Mouse (Mus musculus): ENCODE results near the gene Lrrc47. TPM values are rescaled to one million over a fixed set of nuclear protein-coding genes. Genes with fewer than 3 reads are reported as not detected.

The Lrrc47 gene
- polyA plus RNA-seq (2012; rRNA removed): 127 and 143 TPM in 2 replicates

DNA sequence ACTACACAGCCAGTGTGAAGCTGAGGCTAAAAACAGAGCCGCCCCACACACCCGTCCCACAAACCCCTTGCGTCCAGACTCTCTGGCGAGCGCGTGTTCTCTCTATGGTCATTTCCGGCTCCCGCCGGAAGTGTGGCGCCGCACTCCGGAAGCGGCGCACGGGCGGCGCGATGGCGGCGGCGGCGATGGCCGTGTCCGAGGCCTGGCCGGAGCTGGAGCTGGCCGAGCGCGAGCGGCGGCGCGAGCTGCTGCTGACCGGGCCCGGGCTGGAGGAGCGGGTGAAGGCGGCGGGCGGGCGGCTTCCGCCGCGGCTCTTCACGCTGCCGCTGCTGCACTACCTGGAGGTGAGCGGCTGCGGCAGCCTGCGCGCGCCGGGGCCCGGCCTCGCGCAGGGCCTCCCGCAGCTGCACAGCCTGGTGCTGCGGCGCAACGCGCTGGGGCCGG, at the start of gene Lrrc47:
TSS of gene Lrrc47 (plus strand) at position 86 of the 444 bp plus-strand sequence.

DNA sequence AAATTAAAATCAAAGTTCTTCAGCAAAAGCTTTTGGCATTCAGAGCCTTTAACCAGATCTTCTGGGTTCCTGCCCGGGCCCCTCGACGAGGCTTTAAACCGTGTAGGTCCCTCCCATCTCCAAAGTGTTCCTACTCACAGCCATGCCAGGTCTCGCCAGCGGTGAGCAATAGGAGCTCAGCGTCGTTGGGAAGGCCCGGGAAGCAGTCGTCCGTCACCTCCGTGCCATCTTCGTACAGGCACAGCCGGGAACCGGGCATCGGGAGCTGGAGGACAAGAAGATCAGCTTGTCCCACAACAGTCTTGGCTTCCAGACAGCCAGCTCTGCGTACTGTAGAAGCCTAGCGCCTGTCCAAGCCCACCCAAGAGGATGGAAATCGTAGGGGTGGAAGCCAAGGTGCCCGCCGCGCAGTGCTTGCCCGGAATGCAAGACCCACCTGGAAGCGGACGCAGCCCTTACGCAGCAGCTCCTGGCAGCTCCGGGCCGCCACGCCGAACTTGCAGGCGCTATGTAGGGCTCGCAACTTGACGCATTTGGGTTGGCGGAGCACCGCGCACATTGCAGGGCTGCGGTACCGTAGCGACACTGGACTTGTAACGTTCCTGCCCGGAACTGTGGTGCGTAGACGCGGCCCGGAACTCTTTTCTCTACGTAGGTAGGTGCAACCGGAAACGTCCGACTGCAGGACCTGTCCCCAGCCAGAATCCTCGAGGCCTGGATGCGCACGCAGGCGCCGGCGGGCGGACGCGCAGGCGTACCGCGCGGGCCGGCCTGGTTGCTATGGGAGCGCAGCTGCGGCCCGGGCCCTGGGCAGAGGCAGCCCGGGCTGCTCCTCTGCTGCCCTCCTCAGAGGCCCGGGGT, 36.9 kb upstream of the Lrrc47 start, which contains the start of the genes Dffb and Cep104:
TSS of gene Dffb (minus strand) at position 696 of the 861 bp plus-strand sequence.
TSS of gene Cep104 (plus strand) at position 764 of the 861 bp plus-strand sequence.

DNA sequence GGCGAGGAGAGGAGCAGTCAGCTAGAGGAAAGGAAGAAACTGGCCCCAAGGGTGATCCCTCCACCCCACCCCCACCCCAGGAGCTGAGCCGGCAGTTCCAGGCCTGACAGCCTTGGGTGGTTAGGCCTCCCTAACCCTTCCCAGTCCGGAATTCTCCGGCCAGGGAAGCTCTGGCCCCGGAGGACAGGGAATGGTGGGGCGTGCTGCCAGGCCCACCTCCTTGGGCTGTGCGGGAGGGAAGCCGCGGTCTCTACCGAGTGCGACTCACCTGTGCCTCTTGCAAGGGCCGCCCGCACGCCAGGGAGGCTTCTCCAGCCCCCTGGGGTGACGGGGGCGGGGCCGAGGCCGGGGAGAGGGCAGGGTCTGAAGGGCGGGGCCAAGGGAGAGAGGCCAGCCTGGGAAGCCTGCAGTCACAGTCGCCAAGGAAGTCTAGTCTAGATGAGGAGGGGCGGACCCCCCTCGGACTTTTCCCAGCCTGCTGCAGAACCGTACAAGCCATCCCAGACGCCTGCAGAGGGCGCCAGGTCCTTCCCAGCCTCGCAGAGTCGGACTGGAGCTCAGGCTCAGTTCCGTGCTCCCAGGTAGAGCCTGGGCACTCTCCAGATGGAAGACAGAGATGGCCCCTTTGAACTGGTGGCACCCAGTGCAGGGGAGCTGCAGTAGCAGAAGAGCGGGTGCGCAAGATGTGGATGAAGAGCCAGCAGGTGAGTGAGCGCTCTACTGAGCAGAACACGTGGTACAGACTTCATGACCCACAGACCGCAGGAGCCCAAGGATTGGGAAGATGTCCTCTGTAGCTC, 14.3 kb downstream of the Lrrc47 start, which contains the start of gene Smim1:
TSS of gene Smim1 (minus strand) at position 590 of the 800 bp plus-strand sequence.

DNA sequence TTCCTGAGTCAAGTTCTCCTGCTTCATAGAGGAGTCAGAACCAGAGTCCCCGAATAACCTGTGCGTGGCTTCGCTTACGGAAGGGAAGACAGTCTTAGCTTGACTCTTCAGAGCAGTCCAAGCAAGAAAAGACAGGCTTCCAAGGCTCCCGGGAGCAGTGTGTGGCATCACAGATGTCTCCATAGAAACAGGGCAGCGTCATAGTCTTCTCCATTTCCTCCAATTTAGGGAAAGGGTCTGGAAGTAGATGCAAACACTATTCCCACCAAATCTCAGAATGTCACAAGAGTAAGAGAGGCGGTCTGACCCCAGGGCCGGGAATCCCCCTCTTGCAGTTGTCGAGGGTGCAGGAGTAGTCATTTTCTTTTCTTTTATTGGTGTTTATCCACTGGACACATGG, 31.0 kb downstream of the Lrrc47 start, which contains the start of gene Ccdc27:
TSS of gene Ccdc27 (minus strand) at position 101 of the 400 bp plus-strand sequence.

Other genes with a start within 250 kb of the Lrrc47 start
- 58.1 and 69.9 TPM in 2 replicates for gene A430005L14Rik, start 54.5 kb upstream of the Lrrc47 start, polyA plus RNA-seq (2012; rRNA removed)
- 22.0 and 23.0 TPM in 2 replicates for gene Dffb, start 36.6 kb upstream of the Lrrc47 start, polyA plus RNA-seq (2012; rRNA removed)
- gene Cep104, start 36.5 kb upstream of the Lrrc47 start, polyA plus RNA-seq (2012; rRNA removed): 18.8 and 19.7 TPM in 2 replicates
- gene Smim1, start 14.5 kb downstream of the Lrrc47 start, polyA plus RNA-seq (2012; rRNA removed): 150 and 188 TPM in 2 replicates
- not detected in 2 replicates for gene Ccdc27, start 30.9 kb downstream of the Lrrc47 start, polyA plus RNA-seq (2012; rRNA removed)
- gene Trp73, start 128.5 kb downstream of the Lrrc47 start, polyA plus RNA-seq (2012; rRNA removed): 9.7 and 9.9 TPM in 2 replicates
- 43.3 and 45.2 TPM in 2 replicates for gene Wrap73, start 130.6 kb downstream of the Lrrc47 start, polyA plus RNA-seq (2012; rRNA removed)
- 247 and 337 TPM in 2 replicates for gene Tprgl, start 148.9 kb downstream of the Lrrc47 start, polyA plus RNA-seq (2012; rRNA removed)
- gene Megf6, start 159.0 kb downstream of the Lrrc47 start, polyA plus RNA-seq (2012; rRNA removed): 25.5 and 31.1 TPM in 2 replicates